Mouse (Mus musculus) activated CD4-positive, CD25-positive, alpha-beta regulatory T cell, adult 4 months (primary cell): ENCODE data around the gene Gm49333. TPM values are rescaled to one million over a fixed set of nuclear protein-coding genes. Genes with fewer than 3 reads are reported as not detected.
A peak's percentile ranks its signal among the peaks of the same experiment; 100 is the strongest.
"Not testable (repeated sequence)": the region's sequence is repeated elsewhere in the genome, so short reads cannot be mapped to it uniquely, and the experiment has no call there.

Experiments
- ATAC-seq: one replicate; pipeline ENCODE4 v1.8.0; 2017
- polyA plus RNA-seq, 2 experiments: library from polyadenylated mRNA; unstranded; fragments of 100-300 nt; shearing (Covaris generic); gene quantifications; one replicate each; pipeline ENCODE4 v1.2.1; 2017

The Gm49333 gene
- polyA plus RNA-seq, 2 experiments from 2014 or later, result not detected

GRCm38 (mm10) chr16:20628871-20629391 is 17.5 kb downstream of the Gm49333 start:
- no peak for ATAC-seq

GRCm38 (mm10) chr16:20629731-20630634 is 18.6 kb downstream of the Gm49333 start, which contains the start of gene Ece2:
Ece2 (plus strand) TSS chr16:20629828.
- no peak for ATAC-seq

- ATAC-seq, result no peak
Observed at GRCm38 (mm10) chr16:20637410-20637809, 26.0 kb downstream of the Gm49333 start.

- ATAC-seq, result no peak
Observed at GRCm38 (mm10) chr16:20638367-20638766, 27.0 kb downstream of the Gm49333 start.

- ATAC-seq, result peak; percentile 59
Observed at GRCm38 (mm10) chr16:20642161-20642560, 30.8 kb downstream of the Gm49333 start.

- ATAC-seq, result no peak
Observed at GRCm38 (mm10) chr16:20643911-20644310, 32.5 kb downstream of the Gm49333 start.

GRCm38 (mm10) chr16:20651076-20651946 is 39.9 kb downstream of the Gm49333 start, which contains the start of gene Psmd2:
Psmd2 (plus strand) TSS chr16:20651652.
- ATAC-seq, result peak; percentile 97

GRCm38 (mm10) chr16:20651947-20652310 is 40.5 kb downstream of the Gm49333 start:
- no peak for ATAC-seq

GRCm38 (mm10) chr16:20653315-20653714 is 41.9 kb downstream of the Gm49333 start:
- ATAC-seq, result no peak

- ATAC-seq, result no peak
Observed at GRCm38 (mm10) chr16:20657661-20658060, 46.3 kb downstream of the Gm49333 start.

GRCm38 (mm10) chr16:20668013-20668412 is 56.6 kb downstream of the Gm49333 start, which contains the start of gene Eif4g1:
Eif4g1 (plus strand) TSS chr16:20668313.
- ATAC-seq, result not testable (repeated sequence)

- no peak for ATAC-seq
Observed at GRCm38 (mm10) chr16:20670291-20670690, 58.9 kb downstream of the Gm49333 start.

- ATAC-seq, result no peak
Observed at GRCm38 (mm10) chr16:20671886-20672285, 60.5 kb downstream of the Gm49333 start.

- peak; percentile 92 for ATAC-seq
Observed at GRCm38 (mm10) chr16:20672500-20672902, 61.1 kb downstream of the Gm49333 start.

- peak; percentile 31 for ATAC-seq
Observed at GRCm38 (mm10) chr16:20672965-20673705, 61.7 kb downstream of the Gm49333 start.

- ATAC-seq, result peak; percentile 17
Observed at GRCm38 (mm10) chr16:20673706-20674303, 62.4 kb downstream of the Gm49333 start.

- no peak for ATAC-seq
Observed at GRCm38 (mm10) chr16:20675213-20675612, 63.8 kb downstream of the Gm49333 start.

GRCm38 (mm10) chr16:20676702-20677101 is 65.3 kb downstream of the Gm49333 start:
- no peak for ATAC-seq

- no peak for ATAC-seq
Observed at GRCm38 (mm10) chr16:20677380-20677779, 66.0 kb downstream of the Gm49333 start.

- ATAC-seq, result no peak
Observed at GRCm38 (mm10) chr16:20677974-20678675, 66.7 kb downstream of the Gm49333 start.

GRCm38 (mm10) chr16:20690774-20691173 is 79.4 kb downstream of the Gm49333 start:
- ATAC-seq, result no peak
